Mouse (Mus musculus): ENCODE data around the gene Actrt2. TPM values are rescaled to one million over a fixed set of nuclear protein-coding genes. Genes with fewer than 3 reads are reported as not detected.

Actrt2 gene
- polyA plus RNA-seq, 1 experiment from 2014 or later, result not detected

- peaks cover 7% of the 10 kb centered on the region for H3K9me3 ChIP-seq
- H3K4me3 ChIP-seq, result no peak overlapping the region
- no peak overlapping the region for H3K27ac ChIP-seq (replicated peaks)
- ATAC-seq (ENCODE audit: low FRiP score, low read depth), result no peak
- peaks cover 69% of the 10 kb centered on the region for H3K27me3 ChIP-seq
- H3K36me3 ChIP-seq, result no peaks in the 10 kb centered on the region
- H3K4me1 ChIP-seq, result peaks cover 8% of the 10 kb centered on the region; the same call in 1 of the 2 replicates
- no peak overlapping the region for H3K9ac ChIP-seq (replicated peaks)
- WGBS, result 85% methylated on average over 19 of the region's 19 CpGs
- H3K4me2 ChIP-seq (replicated peaks), result no peak overlapping the region
These were observed 18.5 kb downstream of the Actrt2 start for GRCm38 (mm10) chr4:154649083-154649747.

- ATAC-seq (ENCODE audit: low FRiP score, low read depth), result no peak
- 1% methylated on average over 6 of the region's 6 CpGs for WGBS
- no peak overlapping the region for H3K9ac ChIP-seq (replicated peaks)
- no peaks in the 10 kb centered on the region for H3K36me3 ChIP-seq
- H3K27ac ChIP-seq (replicated peaks), result no peak overlapping the region
- peaks cover 93% of the 10 kb centered on the region for H3K27me3 ChIP-seq
- peaks cover 38% of the 10 kb centered on the region for H3K4me1 ChIP-seq
- peaks cover 6% of the 10 kb centered on the region for H3K9me3 ChIP-seq
- H3K4me3 ChIP-seq, result no peak overlapping the region
- H3K4me2 ChIP-seq (replicated peaks), result no peak overlapping the region
These were observed 25.2 kb downstream of the Actrt2 start for GRCm38 (mm10) chr4:154642496-154642895.

- no peak overlapping the region; the same call in 1 of the 2 replicates for H3K4me2 ChIP-seq (replicated peaks)
- WGBS, result 1% methylated on average over 32 of the region's 32 CpGs
- H3K27me3 ChIP-seq, result peaks cover 98% of the 10 kb centered on the region
- H3K27ac ChIP-seq (replicated peaks), result no peak overlapping the region
- no peak overlapping the region for H3K9ac ChIP-seq (replicated peaks)
- H3K36me3 ChIP-seq, result no peaks in the 10 kb centered on the region
- 0 out of 2 replicates have a peak overlapping the region, but pooled peaks have one; percentile 8 for H3K4me3 ChIP-seq
- no peaks in the 10 kb centered on the region for H3K9me3 ChIP-seq
- no peak for ATAC-seq (ENCODE audit: low FRiP score, low read depth)
- peaks cover 48% of the 10 kb centered on the region for H3K4me1 ChIP-seq
These were observed 26.2 kb downstream of the Actrt2 start for GRCm38 (mm10) chr4:154641296-154642110.

GRCm38 (mm10) chr4:154640443-154641295 is 27.0 kb downstream of the Actrt2 start:
- no peak overlapping the region for H3K9ac ChIP-seq (replicated peaks)
- H3K27me3 ChIP-seq, result peaks cover 96% of the 10 kb centered on the region
- no peak for ATAC-seq (ENCODE audit: low FRiP score, low read depth)
- H3K9me3 ChIP-seq, result no peaks in the 10 kb centered on the region
- no peak overlapping the region for H3K4me2 ChIP-seq (replicated peaks)
- no peaks in the 10 kb centered on the region for H3K36me3 ChIP-seq
- H3K4me3 ChIP-seq, result no peak overlapping the region
- 3% methylated on average over 20 of the region's 20 CpGs for WGBS
- H3K27ac ChIP-seq (replicated peaks), result no peak overlapping the region
- peaks cover 50% of the 10 kb centered on the region for H3K4me1 ChIP-seq

GRCm38 (mm10) chr4:154639591-154640442 is 27.9 kb downstream of the Actrt2 start:
- Histone ChIP-seq H3K36me3 (no peaks in the 10 kb centered on the region), H3K4me3 (no peak overlapping the region), H3K27me3 (peaks cover 98% of the 10 kb centered on the region), H3K27ac (replicated peaks) (no peak overlapping the region), H3K9ac (replicated peaks) (no peak overlapping the region), H3K4me1 (peaks cover 57% of the 10 kb centered on the region), H3K9me3 (no peaks in the 10 kb centered on the region), H3K4me2 (replicated peaks) (no peak overlapping the region)
- ATAC-seq (ENCODE audit: low FRiP score, low read depth), result no peak
- 4% methylated on average over 13 of the region's 13 CpGs for WGBS

- under 1% methylated on average over 7 of the region's 7 CpGs for WGBS
- Histone ChIP-seq H3K4me2 (replicated peaks) (no peak overlapping the region), H3K9ac (replicated peaks) (no peak overlapping the region), H3K27ac (replicated peaks) (no peak overlapping the region), H3K9me3 (no peaks in the 10 kb centered on the region), H3K27me3 (peaks cover 99% of the 10 kb centered on the region), H3K4me3 (no peak overlapping the region), H3K4me1 (peaks cover 64% of the 10 kb centered on the region), H3K36me3 (no peaks in the 10 kb centered on the region)
- ATAC-seq (ENCODE audit: low FRiP score, low read depth), result no peak
These were observed 28.5 kb downstream of the Actrt2 start for GRCm38 (mm10) chr4:154639126-154639525.

GRCm38 (mm10) chr4:154638320-154638886 is 29.3 kb downstream of the Actrt2 start:
- H3K9ac ChIP-seq (replicated peaks), result no peak overlapping the region
- whole genome bisulfite sequencing, result 1% methylated on average over 15 of the region's 15 CpGs
- no peak overlapping the region for H3K27ac ChIP-seq (replicated peaks)

GRCm38 (mm10) chr4:154637468-154638319 is 30.0 kb downstream of the Actrt2 start:
- no peak for ATAC-seq (ENCODE audit: low FRiP score, low read depth)
- no peak overlapping the region for H3K27ac ChIP-seq (replicated peaks)
- H3K4me1 ChIP-seq, result peaks cover 78% of the 10 kb centered on the region
- WGBS, result 1% methylated on average over 38 of the region's 73 CpGs
- peak overlapping the region; percentile 61 for H3K4me3 ChIP-seq
- no peaks in the 10 kb centered on the region for H3K9me3 ChIP-seq
- H3K36me3 ChIP-seq, result no peaks in the 10 kb centered on the region
- peaks cover 99% of the 10 kb centered on the region for H3K27me3 ChIP-seq
- peak overlapping the region; percentile 91 for H3K4me2 ChIP-seq (replicated peaks)
- peak overlapping the region; percentile 78 for H3K9ac ChIP-seq (replicated peaks)

More at GRCm38 (mm10) chr4:154638320-154638886, 29.3 kb downstream of the Actrt2 start:
- H3K4me3 ChIP-seq, result peak overlapping the region; percentile 61; the same call in 1 of the 2 replicates
- no peak for ATAC-seq (ENCODE audit: low FRiP score, low read depth)
- peak overlapping the region; percentile 91; the same call in 1 of the 2 replicates for H3K4me2 ChIP-seq (replicated peaks)
- peaks cover 71% of the 10 kb centered on the region for H3K4me1 ChIP-seq
- no peaks in the 10 kb centered on the region for H3K9me3 ChIP-seq
- H3K36me3 ChIP-seq, result no peaks in the 10 kb centered on the region
- H3K27me3 ChIP-seq, result peaks cover 99% of the 10 kb centered on the region

- Histone ChIP-seq H3K4me1 (peaks cover 83% of the 10 kb centered on the region), H3K4me3 (peak within 1 kb of the TSS; percentile 61), H3K27me3 (peaks cover 98% of the 10 kb centered on the region), H3K9me3 (no peaks in the 10 kb centered on the region), H3K4me2 (replicated peaks) (peak within 1 kb of the TSS; percentile 91), H3K27ac (replicated peaks) (peak within 1 kb of the TSS; percentile 81), H3K36me3 (no peaks in the 10 kb centered on the region), H3K9ac (replicated peaks) (peak within 1 kb of the TSS; percentile 78)
- peak; percentile 32 for ATAC-seq (ENCODE audit: low FRiP score, low read depth)
- WGBS, result under 1% methylated on average over 47 of the region's 47 CpGs
These were observed 30.9 kb downstream of the Actrt2 start, which contains the start of gene Prdm16 for GRCm38 (mm10) chr4:154636721-154637311. Gene Prdm16 (minus strand): TSS chr4:154636873.

GRCm38 (mm10) chr4:154636053-154636433 is 31.6 kb downstream of the Actrt2 start:
- peak; percentile 74 for ATAC-seq (ENCODE audit: low FRiP score, low read depth)
- peak overlapping the region; percentile 81 for H3K27ac ChIP-seq (replicated peaks)
- H3K9ac ChIP-seq (replicated peaks), result peak overlapping the region; percentile 78
- no peaks in the 10 kb centered on the region for H3K36me3 ChIP-seq
- peak overlapping the region; percentile 61 for H3K4me3 ChIP-seq
- WGBS, result 1% methylated on average over 21 of the region's 30 CpGs
- H3K4me2 ChIP-seq (replicated peaks), result peak overlapping the region; percentile 91
- no peaks in the 10 kb centered on the region for H3K9me3 ChIP-seq
- H3K4me1 ChIP-seq, result peaks cover 82% of the 10 kb centered on the region
- peaks cover 98% of the 10 kb centered on the region for H3K27me3 ChIP-seq

Data from midbrain, embryonic 12.5 days (tissue).